ENCODE assay signal across 8 mouse cellular contexts in the genomic region with DNA sequence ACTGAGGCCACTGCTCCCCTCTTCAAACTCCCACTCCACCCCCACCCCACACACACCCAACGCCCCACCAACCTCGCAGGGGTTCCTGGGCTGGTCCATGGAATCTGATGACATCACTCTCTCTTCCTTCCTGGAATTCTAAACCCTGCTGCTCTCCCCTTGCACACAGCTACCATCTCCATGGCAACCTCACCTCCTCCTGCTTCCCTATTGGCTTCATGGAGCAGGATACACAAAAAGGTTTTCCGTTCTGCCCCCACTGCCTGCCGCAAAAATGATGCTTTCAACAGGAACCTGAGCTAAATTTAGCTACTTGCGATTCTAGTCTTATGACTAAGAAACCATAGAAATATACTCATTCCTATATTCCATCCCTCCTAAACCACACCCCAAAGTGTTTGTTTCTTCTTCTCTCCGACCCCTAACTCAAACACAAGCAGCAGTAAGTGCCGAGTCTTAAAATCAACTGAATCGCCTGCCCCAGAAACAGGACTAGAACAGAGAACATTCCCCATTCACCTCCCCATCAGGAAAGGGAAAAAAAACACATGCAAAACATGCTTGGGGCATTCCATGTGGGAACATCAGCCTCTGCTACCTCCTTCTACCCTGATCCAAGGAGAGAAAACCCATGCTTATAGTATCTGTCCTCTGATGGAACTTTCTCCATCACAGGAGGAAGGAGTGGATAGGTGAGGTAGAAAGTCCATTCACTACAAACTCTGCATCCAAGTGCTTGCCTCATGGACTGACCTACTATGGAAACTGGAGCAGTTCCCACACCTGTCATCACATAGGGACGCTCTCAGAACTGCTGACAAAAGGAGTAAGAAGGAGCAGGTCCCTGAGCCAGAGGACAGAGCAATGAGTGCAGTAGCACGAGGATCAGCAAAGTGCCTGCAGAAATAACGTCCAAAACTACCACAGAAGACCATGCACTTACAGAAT.
A peak's percentile ranks its signal among the peaks of the same experiment; 100 is the strongest.
DNase-seq lines count a peak whose midpoint lies in the region; ATAC-seq and TF ChIP-seq lines count a peak whose summit lies in the region.

No protein-coding gene starts in this region.

- DNase-seq in cerebellum, adult 11-12 months, result peak; percentile 91
- peak; percentile 93 for DNase-seq in forebrain, postnatal 0 days
- peak; percentile 79 for DNase-seq in hindbrain, embryonic 14.5 days (ENCODE audit: low spot score)
- DNase-seq in left cerebral cortex, adult 11 months (ENCODE audit: low spot score), result peak; percentile 87
- peak; percentile 68 for DNase-seq in yolk sac, embryonic 10.5 days (ENCODE audit: low spot score)
- DNase-seq in spleen, postnatal 14 days (ENCODE audit: low spot score in 2 of 2), result no peak

- H3K4me3 ChIP-seq in ES-Bruce4 (ENCODE audit: low read depth, low read length), result no peak overlapping the region
- H3K4me3 ChIP-seq in forebrain, postnatal 0 days (ENCODE audit: low read depth, low read length), result peak overlapping the region; percentile 39
- H3K4me3 ChIP-seq in hindbrain, embryonic 14.5 days (replicated peaks; ENCODE audit: low read length), result peak overlapping the region; percentile 36
- H3K4me3 ChIP-seq in midbrain, embryonic 13.5 days (replicated peaks), result peak overlapping the region; percentile 40

- WGBS in forebrain, postnatal 0 days, result 3% methylated on average over 11 of the region's 11 CpGs
- WGBS in hindbrain, embryonic 14.5 days, result 11% methylated on average over 11 of the region's 11 CpGs
- 10% methylated on average over 11 of the region's 11 CpGs for WGBS in midbrain, embryonic 13.5 days

- ATAC-seq in forebrain, postnatal 0 days, result peak; percentile 100
- ATAC-seq in hindbrain, embryonic 14.5 days (ENCODE audit: low FRiP score), result peak; percentile 95
- peak; percentile 97 for ATAC-seq in midbrain, embryonic 13.5 days

- no peak overlapping the region for H3K27ac ChIP-seq in ES-Bruce4 (ENCODE audit: insufficient read depth, low read length)
- peak overlapping the region; percentile 95 for H3K27ac ChIP-seq in forebrain, postnatal 0 days (ENCODE audit: low read depth, low read length)
- H3K27ac ChIP-seq in hindbrain, embryonic 14.5 days, result peak overlapping the region; percentile 83
- peak overlapping the region; percentile 91 for H3K27ac ChIP-seq in midbrain, embryonic 13.5 days

- TF ChIP-seq POLR2A in ES-Bruce4 (IDR thresholded peaks at IDR 0.05; ENCODE audit: insufficient read depth, low read length), result no peak

- H3K36me3 ChIP-seq in ES-Bruce4 (ENCODE audit: control insufficient read depth, insufficient read depth, low read length, poor library complexity, severe bottlenecking), result no peaks in the 10 kb centered on the region
- no peaks in the 10 kb centered on the region for H3K36me3 ChIP-seq in forebrain, postnatal 0 days (ENCODE audit: insufficient read depth)
- H3K36me3 ChIP-seq in hindbrain, embryonic 14.5 days (replicated peaks; ENCODE audit: control insufficient read depth, insufficient read depth), result no peaks in the 10 kb centered on the region
- H3K36me3 ChIP-seq in midbrain, embryonic 13.5 days, result no peaks in the 10 kb centered on the region

- no peaks in the 10 kb centered on the region for H3K4me1 ChIP-seq in ES-Bruce4 (ENCODE audit: control insufficient read depth, insufficient read depth, low read length)
- H3K4me1 ChIP-seq in forebrain, postnatal 0 days (ENCODE audit: insufficient read depth), result peaks cover 18% of the 10 kb centered on the region
- H3K4me1 ChIP-seq in hindbrain, embryonic 14.5 days (replicated peaks; ENCODE audit: control insufficient read depth, insufficient read depth, low read length), result peaks cover 28% of the 10 kb centered on the region
- peaks cover 63% of the 10 kb centered on the region for H3K4me1 ChIP-seq in midbrain, embryonic 13.5 days (replicated peaks)

- no peak overlapping the region for H3K9ac ChIP-seq in ES-Bruce4 (ENCODE audit: low read depth, poor library complexity, severe bottlenecking)
- H3K9ac ChIP-seq in forebrain, postnatal 0 days, result peak overlapping the region; percentile 67
- peak overlapping the region; percentile 66 for H3K9ac ChIP-seq in hindbrain, embryonic 14.5 days
- peak overlapping the region; percentile 64 for H3K9ac ChIP-seq in midbrain, embryonic 13.5 days (replicated peaks)

- H3K9me3 ChIP-seq in ES-Bruce4 (replicated peaks; ENCODE audit: control insufficient read depth, insufficient read depth, low read length, poor library complexity, severe bottlenecking), result no peaks in the 10 kb centered on the region
- no peaks in the 10 kb centered on the region for H3K9me3 ChIP-seq in forebrain, postnatal 0 days (ENCODE audit: low read length)
- H3K9me3 ChIP-seq in hindbrain, embryonic 14.5 days (ENCODE audit: control insufficient read depth, low read length), result no peaks in the 10 kb centered on the region
- H3K9me3 ChIP-seq in midbrain, embryonic 13.5 days, result no peaks in the 10 kb centered on the region

- peak; percentile 7; the same call in 1 of the 2 replicates for TF ChIP-seq EP300 in ES-Bruce4 (IDR thresholded peaks at IDR 0.05; ENCODE audit: insufficient read depth, low read depth, low read length)

- TF ChIP-seq CTCF in ES-Bruce4 (IDR thresholded peaks at IDR 0.05; ENCODE audit: low read depth, low read length), result no peak
- TF ChIP-seq CTCF in forebrain, postnatal 0 days (IDR thresholded peaks at IDR 0.05; ENCODE audit: low read depth), result no peak

- H3K4me2 ChIP-seq in forebrain, postnatal 0 days (ENCODE audit: low read depth), result peak overlapping the region; percentile 52
- peak overlapping the region; percentile 52 for H3K4me2 ChIP-seq in hindbrain, embryonic 14.5 days (replicated peaks)
- peak overlapping the region; percentile 57 for H3K4me2 ChIP-seq in midbrain, embryonic 13.5 days (replicated peaks)

- H3K27me3 ChIP-seq in ES-Bruce4 (ENCODE audit: control insufficient read depth, insufficient read depth, low read length, poor library complexity, severe bottlenecking), result no peaks in the 10 kb centered on the region
- H3K27me3 ChIP-seq in forebrain, postnatal 0 days (ENCODE audit: insufficient read depth, low read length), result no peaks in the 10 kb centered on the region
- H3K27me3 ChIP-seq in hindbrain, embryonic 14.5 days (ENCODE audit: control insufficient read depth, insufficient read depth, low read length), result no peaks in the 10 kb centered on the region
- H3K27me3 ChIP-seq in midbrain, embryonic 13.5 days, result no peaks in the 10 kb centered on the region

Comparison
In these comparisons a context has a peak if more than half of its experiments do, and no peak if none do; other contexts are left out.
1. DNase-seq: peak in cerebellum, adult 11-12 months (single experiment), forebrain, postnatal 0 days (single experiment), hindbrain, embryonic 14.5 days (single experiment), left cerebral cortex, adult 11 months (single experiment) and yolk sac, embryonic 10.5 days (single experiment); none in spleen, postnatal 14 days (0 of 2).
2. Peak in every context shown above with its lines, with median percentiles within 50 percentile points of each other: ATAC-seq and H3K4me2 ChIP-seq.